Mouse (Mus musculus): Measurements from ENCODE around the gene Tbx10.

DNA sequence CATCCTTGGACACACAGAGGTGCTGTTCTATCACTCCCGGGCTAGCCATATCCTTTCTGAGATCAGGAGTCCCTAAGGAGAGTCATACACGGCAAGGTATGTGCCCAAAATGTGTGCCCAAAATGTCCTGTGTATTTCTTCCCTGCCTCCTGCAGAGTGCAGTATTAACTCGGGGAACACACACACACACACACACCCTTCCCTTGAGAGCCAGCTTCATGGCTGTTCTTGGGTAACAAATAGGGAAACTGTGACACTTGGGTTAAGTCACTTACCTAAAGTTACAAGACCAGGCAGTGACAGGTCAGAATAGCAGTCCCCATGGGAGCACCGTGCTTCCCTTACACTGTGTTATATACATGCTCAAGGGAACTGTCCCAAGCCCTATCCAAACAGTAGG is 28.5 kb upstream of the Tbx10 start:
- TF ChIP-seq CTCF (IDR thresholded peaks at IDR 0.05; ENCODE audit: insufficient read depth, low read length): no peak
- TF ChIP-seq POLR2A (IDR thresholded peaks at IDR 0.05; ENCODE audit: borderline replicate concordance, extremely low read depth, low read depth, low read length): no peak
